Mouse (Mus musculus): ENCODE measurements around the gene Islr2. TPM values are rescaled to one million over a fixed set of nuclear protein-coding genes. Genes with fewer than 3 reads are reported as not detected.
A peak's percentile ranks its signal among the peaks of the same experiment; 100 is the strongest.

Gene Islr2
- polyA plus RNA-seq, 1 experiment, result 0.28 TPM

DNA sequence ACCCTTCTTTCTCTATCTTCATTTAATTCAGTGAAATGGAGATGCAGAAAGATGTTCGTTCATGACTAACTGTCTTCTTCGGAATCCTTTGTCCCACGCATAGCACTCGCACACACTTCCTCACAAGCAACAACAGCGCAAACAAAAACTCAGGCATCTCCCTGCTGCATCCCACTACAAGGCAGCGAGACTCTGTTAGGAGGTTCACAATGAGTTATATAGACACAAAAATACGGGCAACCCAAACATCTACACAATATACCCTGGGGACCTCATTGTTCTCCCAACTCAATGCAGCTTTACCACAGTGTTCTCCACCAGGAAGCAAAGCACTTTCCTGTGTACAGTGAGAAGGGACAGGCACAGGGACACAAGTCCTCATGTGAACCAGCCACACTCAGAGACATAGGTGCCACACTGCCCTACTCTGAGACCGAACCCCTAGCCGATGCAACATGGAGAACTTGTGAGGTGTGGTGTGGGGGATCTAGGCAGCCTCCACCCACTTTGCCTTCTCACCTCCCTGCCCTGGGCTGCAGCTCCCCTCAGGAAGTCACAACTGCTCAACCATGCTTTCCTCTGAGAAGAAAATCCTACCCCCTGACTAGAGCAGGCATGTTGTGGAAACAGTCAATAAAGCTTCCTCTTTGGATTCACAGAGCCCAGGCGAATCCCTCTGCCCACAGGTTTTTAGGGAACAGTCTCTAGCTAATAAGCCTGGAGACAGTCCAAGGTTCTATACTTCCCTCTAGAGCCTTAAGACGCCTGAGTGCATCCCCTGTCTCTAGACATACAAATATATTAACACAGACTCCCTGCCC lies 3.6 kb downstream of the Islr2 start:
- TF ChIP-seq CTCF (IDR thresholded peaks at IDR 0.05; ENCODE audit: extremely low read depth, insufficient read depth, insufficient read length, insufficient replicate concordance), result no peak
- TF ChIP-seq POLR2A (IDR thresholded peaks at IDR 0.05; ENCODE audit: low read depth, low read length), result no peak
- DNase-seq (ENCODE audit: low read depth in 1 of 2, low spot score in 2 of 2), result no peak
- Histone ChIP-seq H3K4me3 (ENCODE audit: extremely low read depth, insufficient read depth, insufficient read length) (no peak overlapping the region), H3K27ac (ENCODE audit: insufficient read depth, low read length) (no peak overlapping the region), H3K4me1 (ENCODE audit: control insufficient read depth, insufficient read depth, insufficient read length) (peaks cover 22% of the 10 kb centered on the region), H3K27me3 (ENCODE audit: control insufficient read depth, insufficient read depth, low read length) (peaks cover 37% of the 10 kb centered on the region), H3K36me3 (ENCODE audit: control insufficient read depth, insufficient read depth, low read length) (no peaks in the 10 kb centered on the region)
- WGBS, result 11% methylated on average over 11 of the region's 11 CpGs

- Histone ChIP-seq H3K27me3 (ENCODE audit: control insufficient read depth, insufficient read depth, low read length) (peaks cover 37% of the 10 kb centered on the region), H3K36me3 (ENCODE audit: control insufficient read depth, insufficient read depth, low read length) (no peaks in the 10 kb centered on the region), H3K4me3 (ENCODE audit: extremely low read depth, insufficient read depth, insufficient read length) (no peak overlapping the region), H3K4me1 (ENCODE audit: control insufficient read depth, insufficient read depth, insufficient read length) (peaks cover 22% of the 10 kb centered on the region), H3K27ac (ENCODE audit: insufficient read depth, low read length) (no peak overlapping the region)
- 4% methylated on average over 41 of the region's 41 CpGs for WGBS
- no peak for DNase-seq (ENCODE audit: low read depth in 1 of 2, low spot score in 2 of 2)
- TF ChIP-seq POLR2A (IDR thresholded peaks at IDR 0.05; ENCODE audit: low read depth, low read length), result no peak
- no peak for TF ChIP-seq CTCF (IDR thresholded peaks at IDR 0.05; ENCODE audit: extremely low read depth, insufficient read depth, insufficient read length, insufficient replicate concordance)
These were observed 4.5 kb downstream of the Islr2 start for GRCm38 (mm10) chr9:58199381-58200269.

DNA sequence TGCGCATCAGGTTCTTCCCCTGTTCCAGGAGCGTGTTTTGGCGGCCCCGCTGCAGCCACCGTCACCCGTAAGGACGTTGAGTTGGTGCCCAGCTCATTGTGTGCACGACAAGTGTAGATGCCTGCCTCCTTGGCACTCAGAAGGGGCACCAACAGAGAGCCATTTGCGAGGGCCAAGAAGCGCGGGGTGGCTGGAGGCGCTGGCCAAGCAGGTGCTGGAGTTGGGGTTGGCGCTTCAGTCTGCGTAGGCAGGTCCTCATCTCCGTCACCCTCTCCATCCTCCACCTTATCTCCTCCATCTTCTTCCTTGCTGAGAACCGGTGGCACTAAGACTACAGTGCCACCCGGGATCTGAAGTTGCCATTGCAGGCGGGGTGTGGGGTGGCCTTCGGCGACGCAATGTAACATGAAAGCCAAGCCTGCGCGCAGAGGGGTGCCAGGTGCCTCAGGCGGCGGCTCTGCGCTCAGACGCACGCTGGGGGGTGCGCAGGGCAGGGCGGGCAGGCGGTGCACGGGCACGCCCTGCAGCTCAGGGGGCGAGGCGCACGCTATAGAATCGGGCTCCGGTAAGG lies 5.2 kb downstream of the Islr2 start:
- WGBS, result 3% methylated on average over 38 of the region's 38 CpGs
- Histone ChIP-seq H3K27me3 (ENCODE audit: control insufficient read depth, insufficient read depth, low read length) (peaks cover 37% of the 10 kb centered on the region), H3K27ac (ENCODE audit: insufficient read depth, low read length) (no peak overlapping the region), H3K4me1 (ENCODE audit: control insufficient read depth, insufficient read depth, insufficient read length) (peaks cover 22% of the 10 kb centered on the region), H3K36me3 (ENCODE audit: control insufficient read depth, insufficient read depth, low read length) (no peaks in the 10 kb centered on the region), H3K4me3 (ENCODE audit: extremely low read depth, insufficient read depth, insufficient read length) (no peak overlapping the region)
- TF ChIP-seq POLR2A (IDR thresholded peaks at IDR 0.05; ENCODE audit: low read depth, low read length), result no peak
- TF ChIP-seq CTCF (IDR thresholded peaks at IDR 0.05; ENCODE audit: extremely low read depth, insufficient read depth, insufficient read length, insufficient replicate concordance), result no peak
- DNase-seq (ENCODE audit: low read depth in 1 of 2, low spot score in 2 of 2), result no peak

- 2% methylated on average over 57 of the region's 58 CpGs for WGBS
- Histone ChIP-seq H3K4me1 (ENCODE audit: control insufficient read depth, insufficient read depth, insufficient read length) (peaks cover 22% of the 10 kb centered on the region), H3K36me3 (ENCODE audit: control insufficient read depth, insufficient read depth, low read length) (no peaks in the 10 kb centered on the region), H3K4me3 (ENCODE audit: extremely low read depth, insufficient read depth, insufficient read length) (no peak overlapping the region; the same call in 1 of the 2 replicates), H3K27ac (ENCODE audit: insufficient read depth, low read length) (no peak overlapping the region), H3K27me3 (ENCODE audit: control insufficient read depth, insufficient read depth, low read length) (peaks cover 32% of the 10 kb centered on the region)
- TF ChIP-seq CTCF (IDR thresholded peaks at IDR 0.05; ENCODE audit: extremely low read depth, insufficient read depth, insufficient read length, insufficient replicate concordance) (peak; percentile 63; the same call in 1 of the 2 replicates), POLR2A (IDR thresholded peaks at IDR 0.05; ENCODE audit: low read depth, low read length) (no peak)
- DNase-seq (ENCODE audit: low read depth in 1 of 2, low spot score in 2 of 2), result peak; percentile 14 to 54
These were observed 6.1 kb downstream of the Islr2 start for GRCm38 (mm10) chr9:58197781-58198701.

DNA sequence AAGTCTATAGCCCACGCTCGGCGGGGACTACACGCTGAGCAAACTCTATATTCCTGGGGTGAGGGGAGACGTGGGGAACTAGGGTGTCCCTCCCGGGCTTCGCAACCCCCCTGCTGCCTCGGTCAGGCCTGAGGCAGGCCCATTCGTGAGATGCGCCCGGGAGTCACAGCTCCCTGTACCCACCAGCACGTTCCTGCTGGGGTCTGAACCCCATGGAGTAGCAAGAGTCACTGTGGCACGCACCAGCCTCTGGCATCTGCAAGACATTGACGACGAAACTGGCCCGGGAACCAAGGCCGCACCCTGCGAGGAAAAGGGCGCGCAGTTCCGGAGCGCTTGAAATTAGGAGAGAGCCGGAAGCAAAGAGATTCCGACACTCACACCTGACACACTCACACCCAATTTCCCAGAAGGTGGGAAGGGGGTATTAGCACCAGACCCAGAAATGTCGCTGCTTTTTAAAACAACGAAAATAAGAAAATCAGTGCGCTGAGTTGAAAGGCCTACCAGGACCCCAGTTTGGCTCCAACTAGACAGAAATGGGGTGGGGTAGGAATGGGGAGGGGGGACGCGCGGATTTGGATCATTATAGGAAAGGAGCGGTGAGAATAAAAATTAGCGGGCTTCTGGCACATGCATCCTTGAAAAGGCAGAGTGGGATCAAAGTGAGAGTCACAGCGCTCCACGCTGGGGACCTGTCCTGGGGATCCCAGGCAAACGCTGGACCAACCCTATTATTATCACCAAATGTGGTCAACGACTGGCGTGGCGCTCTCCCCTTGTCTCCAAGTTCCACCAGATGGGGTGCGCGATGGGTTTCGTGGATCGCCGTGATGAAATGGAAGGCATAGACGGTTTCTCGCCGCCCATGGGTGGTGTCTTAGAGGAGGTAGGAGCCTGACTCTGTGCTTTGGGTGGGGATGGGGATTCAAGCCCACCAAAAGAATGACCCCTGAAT lies 7.2 kb downstream of the Islr2 start:
- Histone ChIP-seq H3K4me1 (ENCODE audit: control insufficient read depth, insufficient read depth, insufficient read length) (peaks cover 22% of the 10 kb centered on the region), H3K36me3 (ENCODE audit: control insufficient read depth, insufficient read depth, low read length) (no peaks in the 10 kb centered on the region), H3K27me3 (ENCODE audit: control insufficient read depth, insufficient read depth, low read length) (peaks cover 25% of the 10 kb centered on the region), H3K4me3 (ENCODE audit: extremely low read depth, insufficient read depth, insufficient read length) (no peak overlapping the region), H3K27ac (ENCODE audit: insufficient read depth, low read length) (no peak overlapping the region)
- TF ChIP-seq CTCF (IDR thresholded peaks at IDR 0.05; ENCODE audit: extremely low read depth, insufficient read depth, insufficient read length, insufficient replicate concordance) (no peak), POLR2A (IDR thresholded peaks at IDR 0.05; ENCODE audit: low read depth, low read length) (no peak)
- 10% methylated on average over 46 of the region's 46 CpGs for WGBS
- DNase-seq (ENCODE audit: low read depth in 1 of 2, low spot score in 2 of 2), result no peak
